Mouse (Mus musculus): ENCODE measurements around the gene Rdh14. TPM values are rescaled to one million over a fixed set of nuclear protein-coding genes. Genes with fewer than 3 reads are reported as not detected.

Rdh14 gene
- 40.5 and 42.1 TPM in 2 replicates for polyA plus RNA-seq (2015; fragmentation: Nextera tagmentation; extraction: Ambion mirVana)

DNA sequence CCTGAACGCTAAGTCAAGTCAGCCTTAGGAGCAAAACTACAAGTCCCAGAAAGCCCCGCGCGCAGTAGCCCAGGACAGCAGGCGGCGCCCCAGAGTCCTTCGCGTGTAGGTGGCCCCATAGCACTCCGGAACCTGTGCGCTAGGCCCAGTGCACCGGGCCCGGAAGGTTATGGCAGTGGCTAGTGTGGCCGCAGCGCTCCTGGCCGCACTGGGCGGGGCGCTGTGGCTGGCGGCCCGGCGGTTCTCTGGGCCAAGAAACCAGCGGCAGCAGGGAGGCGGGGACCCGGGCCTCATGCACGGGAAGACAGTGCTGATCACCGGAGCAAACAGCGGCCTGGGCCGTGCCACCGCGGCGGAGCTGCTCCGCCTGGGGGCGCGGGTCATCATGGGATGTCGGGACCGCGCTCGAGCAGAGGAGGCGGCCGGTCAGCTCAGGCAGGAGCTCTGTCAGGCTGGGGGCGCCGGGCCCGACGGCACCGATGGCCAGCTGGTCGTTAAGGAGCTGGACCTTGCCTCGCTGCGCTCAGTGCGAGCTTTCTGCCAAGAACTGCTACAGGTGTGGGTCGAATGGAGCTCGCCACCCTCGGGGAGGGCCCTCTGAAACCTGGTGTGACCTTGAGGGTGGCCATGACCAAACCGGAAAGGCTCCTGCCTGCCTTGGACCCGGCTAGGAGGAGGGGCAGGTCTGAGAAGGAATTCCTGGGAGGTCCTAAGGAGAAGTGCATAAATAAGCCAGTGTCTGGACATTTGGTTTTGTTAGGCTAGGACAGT is at the start of gene Rdh14:
Gene Rdh14 (plus strand): TSS at position 102 of the 771 bp plus-strand sequence.
- Histone ChIP-seq H3K27ac (peak within 1 kb of the TSS; percentile 92), H3K27me3 (no peaks in the 10 kb centered on the region), H3K9me3 (no peaks in the 10 kb centered on the region), H3K9ac (peak within 1 kb of the TSS; percentile 88), H3K4me3 (peak within 1 kb of the TSS; percentile 87), H3K4me2 (peak within 1 kb of the TSS; percentile 63), H3K36me3 (peaks cover 8% of the 10 kb centered on the region), H3K4me1 (no peaks in the 10 kb centered on the region)
- under 1% methylated on average over 53 of the region's 53 CpGs for WGBS
- ATAC-seq (ENCODE audit: insufficient number of reproducible peaks, low FRiP score, low TSS enrichment, low read depth): peak; percentile 93

- no peak overlapping the region for H3K4me3 ChIP-seq
- H3K27ac ChIP-seq: no peak overlapping the region
- 72% methylated on average over 3 of the region's 3 CpGs for WGBS
- H3K4me2 ChIP-seq: no peak overlapping the region
- no peaks in the 10 kb centered on the region for H3K9me3 ChIP-seq
- H3K9ac ChIP-seq: no peak overlapping the region
- no peak for ATAC-seq (ENCODE audit: insufficient number of reproducible peaks, low FRiP score, low TSS enrichment, low read depth)
- no peaks in the 10 kb centered on the region for H3K4me1 ChIP-seq
- H3K27me3 ChIP-seq: no peaks in the 10 kb centered on the region
- H3K36me3 ChIP-seq: no peaks in the 10 kb centered on the region
Measured at GRCm38 (mm10) chr12:10350706-10351105, 39.9 kb upstream of the Rdh14 start.

DNA sequence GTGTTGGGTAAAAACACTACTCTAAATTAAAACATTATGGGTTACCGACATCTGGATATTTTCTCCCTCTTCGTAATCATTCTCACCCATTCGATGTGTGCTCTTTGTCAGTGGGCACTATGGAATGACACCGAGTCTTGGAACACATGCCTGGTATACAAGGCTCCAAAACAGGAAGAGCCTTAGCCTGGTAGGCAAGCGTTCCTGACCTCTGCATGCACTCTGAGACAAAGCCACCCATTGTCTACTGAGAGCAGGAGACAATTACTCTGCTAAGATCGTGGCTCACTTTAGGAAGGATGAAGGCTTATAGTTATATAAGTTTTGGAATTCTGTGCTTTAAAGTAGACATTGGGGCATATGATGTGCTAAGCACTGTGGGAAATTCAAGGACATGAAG is 32.8 kb upstream of the Rdh14 start:
- Histone ChIP-seq H3K9ac (no peak overlapping the region), H3K27me3 (no peaks in the 10 kb centered on the region), H3K36me3 (no peaks in the 10 kb centered on the region), H3K4me3 (no peak overlapping the region), H3K27ac (no peak overlapping the region), H3K9me3 (no peaks in the 10 kb centered on the region), H3K4me1 (no peaks in the 10 kb centered on the region), H3K4me2 (no peak overlapping the region)
- no peak for ATAC-seq (ENCODE audit: insufficient number of reproducible peaks, low FRiP score, low TSS enrichment, low read depth)
- WGBS: 52% methylated on average over 6 of the region's 6 CpGs

- Histone ChIP-seq H3K4me1 (no peaks in the 10 kb centered on the region), H3K4me2 (no peak within 1 kb of the TSS), H3K27me3 (no peaks in the 10 kb centered on the region), H3K27ac (no peak within 1 kb of the TSS), H3K9me3 (no peaks in the 10 kb centered on the region), H3K36me3 (no peaks in the 10 kb centered on the region), H3K4me3 (no peak within 1 kb of the TSS), H3K9ac (no peak within 1 kb of the TSS)
- no peak for ATAC-seq (ENCODE audit: insufficient number of reproducible peaks, low FRiP score, low TSS enrichment, low read depth)
- WGBS: 79% methylated on average over 3 of the region's 3 CpGs
Measured at GRCm38 (mm10) chr12:10369673-10370072, 20.9 kb upstream of the Rdh14 start, which contains the start of gene Nt5c1b. Gene Nt5c1b, plus strand, starts transcription at chr12:10369973.

DNA sequence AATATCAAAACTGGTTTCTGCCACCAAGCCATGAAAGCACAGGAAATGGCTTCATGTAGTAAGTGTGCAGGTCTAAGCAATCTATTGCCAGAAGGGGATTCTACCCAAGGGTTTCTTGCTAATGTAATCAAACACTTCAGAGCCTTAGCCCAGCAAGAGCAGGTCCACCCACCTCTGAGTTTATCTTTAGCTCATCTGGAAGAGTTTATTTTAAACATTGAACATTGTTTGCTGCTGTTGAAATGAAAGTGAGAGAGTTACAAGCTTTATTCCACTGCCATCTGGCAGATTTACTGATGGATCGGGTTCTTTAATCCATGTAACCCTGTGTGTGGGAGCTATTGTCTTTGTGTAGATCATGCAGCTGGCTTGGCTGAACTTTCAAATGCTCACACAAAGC is 10.2 kb downstream of the Rdh14 start:
- Histone ChIP-seq H3K4me2 (no peak overlapping the region), H3K4me3 (no peak overlapping the region), H3K27ac (no peak overlapping the region), H3K36me3 (no peaks in the 10 kb centered on the region), H3K4me1 (no peaks in the 10 kb centered on the region), H3K9ac (no peak overlapping the region), H3K27me3 (no peaks in the 10 kb centered on the region), H3K9me3 (no peaks in the 10 kb centered on the region)
- ATAC-seq (ENCODE audit: insufficient number of reproducible peaks, low FRiP score, low TSS enrichment, low read depth): no peak
- 57% methylated on average over 1 of the region's 1 CpGs for WGBS

- Histone ChIP-seq H3K36me3 (no peaks in the 10 kb centered on the region), H3K4me2 (no peak overlapping the region), H3K27me3 (no peaks in the 10 kb centered on the region), H3K4me1 (no peaks in the 10 kb centered on the region), H3K27ac (no peak overlapping the region), H3K9ac (no peak overlapping the region), H3K9me3 (no peaks in the 10 kb centered on the region), H3K4me3 (no peak overlapping the region)
- ATAC-seq (ENCODE audit: insufficient number of reproducible peaks, low FRiP score, low TSS enrichment, low read depth): no peak
- 85% methylated on average over 9 of the region's 9 CpGs for WGBS
Measured at GRCm38 (mm10) chr12:10402421-10403115, 12.0 kb downstream of the Rdh14 start.

- Histone ChIP-seq H3K4me1 (no peaks in the 10 kb centered on the region), H3K9me3 (no peaks in the 10 kb centered on the region), H3K27me3 (no peaks in the 10 kb centered on the region), H3K27ac (no peak overlapping the region), H3K9ac (no peak overlapping the region), H3K36me3 (no peaks in the 10 kb centered on the region), H3K4me2 (no peak overlapping the region), H3K4me3 (no peak overlapping the region)
- WGBS: 78% methylated on average over 3 of the region's 3 CpGs
- ATAC-seq (ENCODE audit: insufficient number of reproducible peaks, low FRiP score, low TSS enrichment, low read depth): no peak
Measured at GRCm38 (mm10) chr12:10410511-10411179, 20.1 kb downstream of the Rdh14 start.

DNA sequence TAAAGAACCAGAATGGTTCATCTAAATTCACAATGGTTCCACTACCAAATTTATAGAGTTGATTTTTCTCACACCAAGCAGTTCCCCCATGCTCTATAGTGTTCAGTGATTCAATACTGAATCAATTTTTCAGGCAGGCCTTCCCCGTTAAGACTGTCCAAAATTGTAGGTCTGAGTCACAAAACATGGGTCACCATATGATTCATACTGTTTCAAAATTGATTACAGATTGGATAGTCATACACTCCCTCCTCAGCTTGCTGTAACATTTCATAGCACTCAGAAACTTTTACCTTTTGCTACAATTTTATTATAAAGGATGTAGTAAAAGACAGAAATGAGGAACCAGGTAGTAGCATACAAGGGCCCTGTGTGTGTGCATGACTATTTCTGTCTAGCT is 20.9 kb downstream of the Rdh14 start:
- no peak for ATAC-seq (ENCODE audit: insufficient number of reproducible peaks, low FRiP score, low TSS enrichment, low read depth)
- Histone ChIP-seq H3K4me1 (no peaks in the 10 kb centered on the region), H3K27ac (no peak overlapping the region), H3K27me3 (no peaks in the 10 kb centered on the region), H3K9ac (no peak overlapping the region), H3K36me3 (no peaks in the 10 kb centered on the region), H3K9me3 (no peaks in the 10 kb centered on the region), H3K4me3 (no peak overlapping the region), H3K4me2 (no peak overlapping the region)
- WGBS: 74% methylated on average over 1 of the region's 1 CpGs

DNA sequence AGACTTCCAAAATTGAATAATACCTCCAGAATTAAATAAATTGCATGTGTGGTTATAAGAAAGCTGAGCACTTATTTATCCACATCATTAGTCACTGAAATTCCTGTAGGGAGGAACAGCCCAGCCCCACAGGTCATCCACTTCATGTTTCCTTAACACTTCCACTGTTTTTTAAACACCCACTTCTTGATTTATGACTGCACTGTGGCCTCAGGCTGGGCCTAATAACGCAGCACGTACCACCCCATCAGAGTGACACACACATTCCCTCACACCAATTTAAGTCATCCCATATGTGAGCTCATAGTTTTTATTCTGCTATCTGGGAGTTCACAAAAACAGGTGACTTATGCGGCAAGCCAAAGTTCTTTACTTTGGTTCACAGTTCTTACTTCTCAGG is 31.8 kb downstream of the Rdh14 start:
- Histone ChIP-seq H3K27ac (no peak overlapping the region), H3K4me1 (no peaks in the 10 kb centered on the region), H3K4me2 (no peak overlapping the region), H3K27me3 (no peaks in the 10 kb centered on the region), H3K9ac (no peak overlapping the region), H3K36me3 (no peaks in the 10 kb centered on the region), H3K4me3 (no peak overlapping the region), H3K9me3 (no peaks in the 10 kb centered on the region)
- 13% methylated on average over 3 of the region's 3 CpGs for WGBS
- ATAC-seq (ENCODE audit: insufficient number of reproducible peaks, low FRiP score, low TSS enrichment, low read depth): no peak

- no peak overlapping the region for H3K4me3 ChIP-seq
- H3K36me3 ChIP-seq: no peaks in the 10 kb centered on the region
- no peak overlapping the region for H3K4me2 ChIP-seq
- H3K9ac ChIP-seq: no peak overlapping the region
- no peak overlapping the region for H3K27ac ChIP-seq
- H3K27me3 ChIP-seq: no peaks in the 10 kb centered on the region
- no peaks in the 10 kb centered on the region for H3K9me3 ChIP-seq
- ATAC-seq (ENCODE audit: insufficient number of reproducible peaks, low FRiP score, low TSS enrichment, low read depth): no peak
- 62% methylated on average over 9 of the region's 9 CpGs for WGBS
- H3K4me1 ChIP-seq: no peaks in the 10 kb centered on the region
Measured at GRCm38 (mm10) chr12:10425982-10426863, 35.7 kb downstream of the Rdh14 start.

DNA sequence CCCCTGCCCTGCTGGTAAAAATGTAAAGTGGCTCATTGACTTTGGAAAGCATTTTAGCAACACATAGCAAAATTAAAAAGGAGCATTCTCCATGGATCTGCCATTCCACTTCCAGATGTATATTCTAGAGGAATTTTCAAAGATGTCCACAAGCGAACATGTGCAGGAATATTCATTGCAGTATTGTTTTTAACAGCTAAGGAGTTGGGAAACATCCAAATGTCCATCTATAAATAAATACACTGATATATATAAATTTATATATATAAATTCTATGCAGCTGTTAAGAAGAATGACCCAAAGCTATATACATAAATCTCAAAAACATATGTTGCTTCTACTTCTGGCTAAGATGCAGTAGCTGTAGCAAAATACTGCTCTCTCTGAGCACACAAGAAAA is 40.4 kb downstream of the Rdh14 start:
- 68% methylated on average over 1 of the region's 1 CpGs for WGBS
- no peaks in the 10 kb centered on the region for H3K4me1 ChIP-seq
- no peak overlapping the region for H3K4me2 ChIP-seq
- H3K4me3 ChIP-seq: no peak overlapping the region
- no peak overlapping the region for H3K27ac ChIP-seq
- no peaks in the 10 kb centered on the region for H3K9me3 ChIP-seq
- no peak overlapping the region for H3K9ac ChIP-seq
- no peak for ATAC-seq (ENCODE audit: insufficient number of reproducible peaks, low FRiP score, low TSS enrichment, low read depth)
- no peaks in the 10 kb centered on the region for H3K27me3 ChIP-seq
- no peaks in the 10 kb centered on the region for H3K36me3 ChIP-seq
